Mouse (Mus musculus) lung, adult 2 months (tissue): ENCODE measurements around the gene Heatr1.

ENCODE experiments used
- CTCF ChIP-seq: fragments of 200-500 bp; IDR thresholded peaks from 2 replicates; pipeline ENCODE4 v1.5.1; 2011; ENCODE audit warnings: mild to moderate bottlenecking, low read length, control low read depth; ENCODE audit not compliant: insufficient read depth
- POLR2A ChIP-seq: fragments of 200-500 bp; IDR thresholded peaks from 2 replicates; pipeline ENCODE4 v1.6.1; 2011; ENCODE audit warnings: low read depth, mild to moderate bottlenecking, control low read depth, low read length, borderline replicate concordance; ENCODE audit errors: extremely low read depth

DNA sequence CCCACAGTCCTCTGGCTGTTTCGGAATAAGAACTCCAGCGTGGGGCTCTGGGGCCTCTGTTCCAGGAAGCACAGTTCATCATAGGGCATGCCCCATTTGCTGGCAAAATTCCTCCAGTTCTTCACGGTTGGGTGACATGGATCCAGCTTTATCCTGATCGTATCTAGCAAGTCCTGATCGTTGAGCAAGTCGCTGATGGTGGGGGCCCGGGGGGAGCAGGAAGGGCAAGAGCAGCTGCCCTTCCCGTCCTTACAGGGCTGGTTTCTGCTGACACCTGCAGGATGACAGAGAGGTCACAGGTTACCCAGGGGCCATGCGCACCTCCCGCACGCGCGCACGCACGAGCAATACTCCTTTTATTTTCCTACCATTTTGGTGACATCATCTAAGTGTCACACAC lies 83.5 kb downstream of the Heatr1 start:
- TF ChIP-seq CTCF (no peak), POLR2A (no peak)
